Mouse (Mus musculus) gastrocnemius, postnatal 10 days (tissue): Measurements from ENCODE around the gene Gsdma3. TPM values are rescaled to one million over a fixed set of nuclear protein-coding genes. Genes with fewer than 3 reads are reported as not detected.
"Not testable (repeated sequence)": the region's sequence is repeated elsewhere in the genome, so short reads cannot be mapped to it uniquely, and the experiment has no call there.

Source experiments
- DNase-seq: peaks from one replicate; pipeline ENCODE4 v3.0.0; 2021; ENCODE audit warnings: mixed read lengths
- total RNA-seq, 2 experiments: library from RNA; stranded (reverse); gene quantifications; 2 replicates each; pipeline ENCODE4 v1.2.3; 2021

Gene Gsdma3
- total RNA-seq, 2 experiments from 2014 or later = 0.45 to 0.47 TPM

DNA sequence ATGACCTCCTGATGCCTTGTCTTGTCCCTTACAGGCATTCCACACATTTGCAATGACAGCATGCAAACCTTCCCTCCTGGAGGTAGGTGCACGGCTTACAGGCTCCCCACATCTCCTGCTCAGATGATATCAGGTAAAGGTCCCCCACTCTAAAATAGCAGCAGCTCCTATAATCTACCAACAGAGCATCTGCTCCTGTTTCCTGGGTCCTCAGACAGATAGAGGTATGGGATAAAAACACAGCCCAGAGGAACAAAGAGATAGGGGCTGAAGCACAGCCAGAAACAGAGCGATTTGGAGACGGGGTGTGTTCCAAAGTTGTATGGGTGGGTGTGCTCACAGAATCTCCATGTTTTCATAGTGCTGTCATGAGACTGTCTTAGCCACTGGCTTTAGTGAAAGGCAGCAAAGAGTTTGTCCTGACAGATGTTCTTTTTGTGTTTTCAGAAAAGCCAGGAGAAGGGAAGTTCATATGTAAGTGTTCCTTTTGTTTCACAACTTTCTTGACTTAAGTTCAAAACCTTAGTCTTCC lies 45.2 kb downstream of the Gsdma3 start:
- DNase-seq = no peak

DNA sequence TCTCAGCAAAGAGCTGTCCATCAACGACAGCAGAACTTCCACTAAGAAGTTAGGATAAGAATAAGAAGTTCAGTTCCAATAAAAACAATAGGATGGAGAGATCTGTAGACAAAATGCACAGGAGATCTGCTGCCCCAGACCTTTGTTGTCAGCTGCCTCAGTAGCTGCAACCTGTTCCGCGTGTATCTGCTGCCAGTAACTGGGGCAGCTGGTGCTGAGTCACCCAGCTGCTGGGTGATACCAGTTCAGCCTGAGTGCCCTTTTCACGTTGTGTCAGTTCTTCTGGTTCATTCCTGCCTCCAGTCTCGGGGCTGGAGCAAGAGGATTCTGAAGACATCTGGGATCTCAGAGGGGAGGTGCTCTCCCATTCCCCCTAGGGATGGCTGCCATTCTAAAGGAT lies 45.7 kb downstream of the Gsdma3 start:
- no peak for DNase-seq

DNA sequence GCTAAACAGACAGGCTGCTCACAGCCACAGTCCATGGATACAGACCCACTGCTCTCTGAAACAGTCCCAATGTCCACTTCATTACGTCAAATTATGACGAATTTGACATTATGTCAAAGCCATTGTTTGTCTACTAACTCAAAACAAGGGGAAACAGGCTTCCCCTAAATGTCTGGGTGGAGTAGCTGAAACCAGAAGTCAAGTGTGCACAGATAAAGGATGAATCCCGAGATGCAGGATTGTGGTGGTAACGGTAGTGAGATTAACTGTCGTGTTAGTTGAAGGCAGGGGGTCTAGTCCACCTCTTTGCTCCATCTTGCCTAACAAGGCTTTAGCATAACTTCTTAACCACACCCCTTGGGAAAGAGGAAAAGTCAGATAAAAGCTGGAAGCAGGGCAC lies 46.3 kb downstream of the Gsdma3 start:
- DNase-seq = no peak

DNA sequence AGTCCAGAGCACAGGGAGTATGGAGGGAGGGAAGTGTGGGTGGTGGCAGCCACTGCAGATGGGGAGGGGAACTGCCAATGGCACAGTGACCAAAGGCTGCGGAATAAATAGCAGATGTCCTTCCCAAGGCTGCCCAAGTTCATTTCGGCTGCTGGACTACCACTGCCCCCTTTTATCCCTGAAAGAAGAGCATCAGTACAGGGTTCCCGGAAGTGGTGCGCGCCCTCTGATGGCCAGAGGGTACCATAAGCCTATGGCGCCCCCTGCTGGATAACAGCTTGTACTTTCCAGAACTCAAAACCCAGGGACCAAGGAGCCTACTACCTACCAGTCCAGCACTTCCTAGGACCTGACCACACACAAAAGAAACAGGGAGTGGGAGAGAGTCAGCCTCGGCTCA lies 47.0 kb downstream of the Gsdma3 start:
- peak; percentile 52 for DNase-seq

DNA sequence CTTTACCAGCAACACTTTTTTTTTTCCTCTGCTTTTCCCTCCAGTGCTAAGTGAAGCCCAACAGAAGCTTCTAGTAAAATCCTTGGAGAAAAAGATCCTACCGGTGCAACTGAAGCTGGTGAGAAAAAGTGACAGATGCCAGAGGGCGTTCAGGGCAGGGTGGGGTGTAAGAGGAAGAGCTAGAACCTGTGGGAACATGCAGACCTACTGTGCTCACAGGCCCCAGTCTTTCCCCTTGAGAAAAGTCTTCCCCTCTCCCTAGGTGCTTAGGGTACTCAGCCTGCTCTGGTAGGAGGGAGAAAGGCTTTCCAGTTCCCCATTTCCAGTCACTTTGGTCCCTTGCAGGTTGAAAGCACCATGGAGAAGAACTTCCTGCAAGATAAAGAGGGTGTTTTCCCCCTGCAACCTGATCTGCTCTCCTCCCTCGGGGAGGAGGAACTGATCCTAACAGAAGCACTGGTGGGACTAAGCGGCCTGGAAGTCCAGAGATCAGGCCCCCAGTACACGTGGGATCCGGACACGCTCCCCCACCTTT lies 49.7 kb downstream of the Gsdma3 start:
- no peak for DNase-seq

DNA sequence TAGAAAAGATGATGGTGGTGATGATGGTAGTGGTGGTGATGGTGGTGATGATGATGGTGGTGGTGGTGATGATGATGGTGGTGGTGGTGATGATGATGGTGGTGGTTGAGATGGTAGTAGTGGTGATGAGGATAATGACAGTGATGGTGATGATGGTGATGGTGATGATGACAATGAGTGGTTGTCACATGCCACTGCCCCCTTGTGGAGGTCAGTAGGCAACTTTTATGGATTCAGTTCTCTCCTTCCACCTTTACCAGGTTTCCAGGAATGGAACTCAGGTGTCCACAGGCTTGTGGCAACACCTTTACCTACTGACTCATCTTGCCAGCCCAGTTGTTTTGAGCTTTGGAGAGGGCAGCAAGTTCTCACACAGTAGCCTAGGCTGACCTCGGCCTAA lies 53.9 kb downstream of the Gsdma3 start:
- no peak for DNase-seq

DNA sequence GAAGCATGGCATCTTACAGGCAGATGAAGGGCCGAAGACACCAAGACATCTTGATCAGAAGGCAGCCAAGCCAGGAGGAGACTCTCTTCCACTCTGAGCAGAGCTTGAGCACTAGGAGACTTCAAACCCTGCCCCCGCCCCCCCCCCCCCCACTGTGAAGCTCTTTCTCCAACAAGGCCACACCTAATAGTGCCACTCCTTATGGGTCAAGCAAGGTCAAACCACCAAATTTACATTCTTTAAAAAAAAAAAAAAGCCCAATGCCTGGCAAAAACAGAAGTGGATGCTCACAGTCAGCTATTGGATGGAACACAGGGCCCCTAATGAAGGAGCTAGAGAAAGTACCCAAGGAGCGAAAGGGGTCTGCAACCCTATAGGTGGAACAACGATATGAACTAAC lies 54.4 kb downstream of the Gsdma3 start:
- DNase-seq = not testable (repeated sequence)

DNA sequence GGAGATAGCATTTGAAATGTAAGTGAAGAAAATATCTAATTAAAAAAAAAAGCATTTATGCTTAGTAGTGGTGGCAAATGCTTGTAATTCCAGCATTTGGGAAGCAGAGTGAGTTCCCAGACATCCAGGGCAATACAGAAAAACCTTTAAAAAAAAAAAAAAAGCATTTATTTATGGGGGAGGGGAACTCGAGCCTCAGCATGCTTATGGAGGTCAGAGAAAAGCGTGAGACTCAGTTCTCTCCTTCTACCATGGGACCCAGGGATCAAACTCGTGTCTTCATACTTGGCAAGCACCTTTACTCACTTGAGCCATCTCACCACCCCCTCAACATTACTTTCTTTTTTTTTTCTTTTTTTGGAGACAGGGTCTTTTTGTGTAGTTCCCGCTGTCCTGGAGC lies 55.0 kb downstream of the Gsdma3 start:
- DNase-seq = no peak

DNA sequence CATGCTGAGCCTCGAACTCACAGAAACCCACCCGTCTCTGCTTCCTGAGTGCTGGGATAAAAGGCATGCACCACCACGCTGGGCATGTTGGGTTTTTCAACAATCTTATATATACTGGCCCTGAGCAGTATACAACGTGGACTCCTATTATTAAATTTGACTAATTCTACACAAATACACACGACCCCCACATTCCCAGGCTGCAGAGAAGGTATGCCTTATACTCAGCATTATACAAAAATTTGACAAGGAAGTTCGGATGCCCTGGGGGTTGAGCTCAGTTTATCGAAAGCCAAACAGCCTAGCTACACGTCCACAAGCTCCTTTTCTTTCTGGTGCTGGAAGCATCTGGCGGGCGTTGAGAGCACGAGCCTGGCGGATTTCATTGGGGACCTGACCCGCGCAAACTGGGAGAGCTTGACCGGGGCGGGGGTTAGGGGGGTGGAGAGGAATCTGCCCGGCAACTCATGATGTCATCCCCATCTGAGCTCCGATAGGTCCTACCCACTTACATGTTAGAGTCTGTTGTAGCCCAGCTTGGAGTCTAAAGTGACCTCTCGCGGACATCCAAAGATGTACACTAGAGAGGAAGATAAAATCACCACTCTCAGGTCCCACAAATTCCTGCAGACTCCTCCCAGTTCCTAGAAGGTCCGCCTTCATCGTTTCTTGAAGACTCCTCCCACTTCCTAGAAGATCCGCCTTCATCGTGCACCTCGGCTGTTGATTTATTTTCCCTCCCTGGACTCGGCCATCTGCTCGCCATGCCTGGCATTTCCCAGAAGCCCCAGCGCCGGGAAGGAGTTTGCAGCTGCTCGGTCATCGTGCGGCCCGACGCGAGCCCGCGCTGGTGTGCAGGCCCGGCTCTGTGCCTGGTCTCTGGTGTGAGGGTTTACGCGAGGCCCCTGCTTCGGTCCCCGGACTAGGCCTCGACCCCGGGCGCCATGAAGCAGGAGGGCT lies 55.9 kb downstream of the Gsdma3 start, which contains the start of gene Psmd3:
Gene Psmd3 (plus strand): TSS at position 769 of the 960 bp plus-strand sequence.
- peak; percentile 91 for DNase-seq

DNA sequence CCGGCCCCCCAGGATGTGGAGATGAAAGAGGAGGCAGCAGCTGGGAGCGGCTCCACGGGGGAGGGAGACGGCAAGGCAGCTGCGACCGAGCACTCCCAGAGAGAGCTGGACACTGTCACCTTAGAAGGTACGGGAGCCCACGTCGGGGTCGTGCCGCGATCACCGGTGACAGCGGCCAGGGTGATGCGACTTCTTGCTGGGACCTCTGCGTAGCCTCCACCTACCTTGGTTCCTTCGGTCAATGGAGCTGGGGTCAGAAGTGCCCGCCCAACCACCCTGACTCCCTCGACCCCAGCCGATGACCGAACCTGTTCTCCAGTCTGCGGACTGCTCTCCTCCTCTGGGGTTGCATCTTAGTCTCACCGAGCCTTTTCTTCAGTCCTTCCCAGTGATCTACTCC lies 56.7 kb downstream of the Gsdma3 start:
- DNase-seq = no peak

DNA sequence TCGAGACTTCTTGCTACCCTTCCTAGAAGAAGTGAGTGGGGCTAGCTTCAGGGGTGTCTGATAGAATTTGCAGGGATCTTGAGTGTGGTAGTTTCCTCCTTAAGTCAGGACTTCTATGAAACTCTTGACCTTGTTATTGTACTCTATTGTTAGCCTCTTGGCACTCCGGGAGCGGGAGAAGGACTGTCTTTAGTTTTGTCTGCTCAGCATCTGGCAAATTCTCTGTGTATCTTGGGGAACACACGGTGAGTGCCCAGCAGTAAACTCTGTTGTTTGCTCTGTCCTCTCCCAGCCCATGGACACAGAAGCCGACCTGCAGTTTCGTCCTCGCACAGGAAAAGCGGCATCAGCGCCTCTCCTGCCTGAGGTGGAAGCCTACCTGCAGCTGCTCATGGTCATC lies 59.5 kb downstream of the Gsdma3 start:
- DNase-seq = no peak

DNA sequence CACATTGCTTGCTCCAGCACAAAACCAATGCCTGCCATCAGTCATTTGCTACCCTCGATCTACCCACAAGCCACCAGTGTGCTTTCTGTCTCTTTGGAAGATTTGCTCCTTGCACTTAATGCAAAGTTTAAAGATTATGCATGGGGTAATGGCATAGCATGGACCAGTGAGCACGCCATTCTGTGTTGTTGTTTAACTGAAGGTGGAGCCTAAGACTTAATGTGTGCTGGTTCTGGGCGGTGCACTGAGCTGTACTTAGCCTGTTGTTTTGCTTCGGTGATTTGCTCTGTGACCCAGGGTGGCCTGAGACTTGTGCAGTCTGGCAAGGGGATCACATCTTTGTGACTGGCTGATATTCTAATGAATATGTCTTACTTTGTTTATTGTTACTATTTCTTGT lies 60.8 kb downstream of the Gsdma3 start:
- no peak for DNase-seq

Other genes starting within 250 kb of the Gsdma3 start
- 100 to 1,000 TPM; 585 to 712 TPM for gene Tcap, start 242.5 kb upstream of the Gsdma3 start, total RNA-seq
- gene Pnmt, start 239.9 kb upstream of the Gsdma3 start, total RNA-seq = under 1 TPM; 0.28 to 0.77 TPM
- 1 to 10 TPM; 3.2 to 3.5 TPM for gene Pgap3, start 225.9 kb upstream of the Gsdma3 start, total RNA-seq
- gene Erbb2, start 213.9 kb upstream of the Gsdma3 start, total RNA-seq = 1 to 10 TPM; 7.2 to 8.7 TPM
- 10 to 100 TPM; 28.0 to 31.6 TPM for gene Mien1, start 187.4 kb upstream of the Gsdma3 start, total RNA-seq
- gene Grb7, start 180.0 kb upstream of the Gsdma3 start, total RNA-seq = under 1 TPM; 0.09 to 0.18 TPM
- gene Ikzf3, start 80.3 kb upstream of the Gsdma3 start, total RNA-seq = under 1 TPM; 0.09 to 0.93 TPM
- not detected for gene Zpbp2, start 75.3 kb upstream of the Gsdma3 start, total RNA-seq
- gene Ormdl3, start 39.0 kb upstream of the Gsdma3 start, total RNA-seq = 10 to 100 TPM; 20.4 to 23.1 TPM
- gene Lrrc3c, start 28.1 kb upstream of the Gsdma3 start, total RNA-seq = not detected
- gene Gm12355, start 699 bp upstream of the Gsdma3 start, total RNA-seq = 10 to 100 TPM in 1 of 2 experiments, 1 to 10 TPM in 1; 8.2 to 10.3 TPM
- not detected for gene Gsdma2, start 20.4 kb downstream of the Gsdma3 start, total RNA-seq
- not detected for gene Gsdma, start 38.0 kb downstream of the Gsdma3 start, total RNA-seq
- 100 to 1,000 TPM; 112 to 113 TPM for gene Psmd3, start 56.2 kb downstream of the Gsdma3 start, total RNA-seq
- gene Csf3, start 74.9 kb downstream of the Gsdma3 start, total RNA-seq = not detected
- 10 to 100 TPM; 47.8 to 52.5 TPM for gene Med24, start 103.1 kb downstream of the Gsdma3 start, total RNA-seq
- 100 to 1,000 TPM; 149 to 169 TPM for gene Thra, start 114.3 kb downstream of the Gsdma3 start, total RNA-seq
- gene Nr1d1, start 149.0 kb downstream of the Gsdma3 start, total RNA-seq = 10 to 100 TPM; 42.4 to 58.7 TPM
- gene Msl1, start 169.2 kb downstream of the Gsdma3 start, total RNA-seq = 10 to 100 TPM; 62.6 to 74.1 TPM
- 10 to 100 TPM; 19.1 to 26.2 TPM for gene Casc3, start 178.5 kb downstream of the Gsdma3 start, total RNA-seq
- 1 to 10 TPM; 1.9 to 2.6 TPM for gene Rapgefl1, start 210.4 kb downstream of the Gsdma3 start, total RNA-seq
- 1 to 10 TPM; 6.3 to 9.0 TPM for gene Wipf2, start 237.3 kb downstream of the Gsdma3 start, total RNA-seq